Mouse (Mus musculus): ENCODE data around the gene Stab2.

GRCm38 (mm10) chr10:87007385-87008214 is at the start of gene Stab2:
- no peak for TF ChIP-seq CTCF (IDR thresholded peaks at IDR 0.05)
- no peak for TF ChIP-seq EP300 (IDR thresholded peaks at IDR 0.05)

All from lung, postnatal 0 days (tissue).